19 mouse cellular contexts compared by ENCODE assay signal in the genomic region with DNA sequence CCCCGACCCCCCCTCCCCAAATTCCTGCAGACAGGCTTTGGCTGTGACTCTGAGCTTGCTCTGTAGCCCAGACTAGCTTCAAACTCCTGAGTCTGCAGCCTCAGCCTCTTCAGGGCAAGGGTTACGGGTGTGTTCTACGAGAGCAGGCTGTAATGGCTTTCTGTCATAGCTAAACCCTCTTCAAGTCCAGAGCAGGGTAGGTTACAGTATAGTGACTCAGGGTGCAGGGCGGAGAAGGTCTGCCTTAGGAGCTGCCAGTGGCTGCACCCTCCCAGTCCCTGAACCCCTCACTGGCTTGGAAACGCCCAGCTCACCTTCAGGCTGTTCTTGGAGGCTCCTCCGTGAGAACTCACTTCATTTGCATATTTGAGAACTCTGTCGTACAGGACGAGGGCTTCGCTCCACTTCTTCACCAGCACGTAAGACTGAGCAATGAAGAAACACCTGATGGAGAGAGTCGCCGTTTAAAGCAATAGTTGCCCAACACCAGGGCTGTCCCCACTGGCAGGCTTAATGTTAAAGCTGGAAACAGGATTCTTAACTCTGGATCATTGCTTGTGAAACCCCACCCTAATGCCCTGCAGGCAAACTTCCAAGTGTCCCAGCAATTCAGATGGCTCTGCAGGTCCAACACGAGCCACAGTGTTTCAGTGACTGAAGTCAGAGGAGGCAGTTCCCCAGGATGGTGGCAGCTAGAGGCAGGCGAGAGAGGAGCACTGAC. TPM values are rescaled to one million over a fixed set of nuclear protein-coding genes. Genes with fewer than 3 reads are reported as not detected.
DNase-seq lines count a peak whose midpoint lies in the region; ATAC-seq and TF ChIP-seq lines count a peak whose summit lies in the region.
"Had no signal": no experiment of that assay in that cellular context is flagged by ENCODE, and none has a peak within 500 bp of the region (broad histone marks: within the 10 kb centered on the region; RNA-seq: fewer than 3 reads in every experiment).

No protein-coding gene starts in this region.

- TF ChIP-seq CTCF in CH12.LX (conservative IDR thresholded peaks at IDR 0.05 in 1 of 2, IDR thresholded peaks at IDR 0.05 in 1 of 2; ENCODE audit: low read depth in 2 of 2, low read length in 2 of 2), result no peak
- TF ChIP-seq CTCF in thymus, adult 2 months (IDR thresholded peaks at IDR 0.05; ENCODE audit: borderline replicate concordance, control insufficient read depth, extremely low read depth, insufficient read depth, low read length, poor library complexity), result no peak

- H3K9me3 ChIP-seq in hindbrain, embryonic 12.5 days (replicated peaks), result no peaks in the 10 kb centered on the region
- H3K9me3 ChIP-seq in hindbrain, embryonic 14.5 days (ENCODE audit: control insufficient read depth, low read length), result no peaks in the 10 kb centered on the region
- H3K9me3 ChIP-seq in CH12.LX (replicated peaks; ENCODE audit: low read length), result no peaks in the 10 kb centered on the region
- H3K9me3 ChIP-seq: hindbrain, embryonic 13.5 days; midbrain, embryonic 10.5 days; neural tube, embryonic 15.5 days had no signal

- no peaks in the 10 kb centered on the region for H3K27me3 ChIP-seq in hindbrain, embryonic 12.5 days
- H3K27me3 ChIP-seq in hindbrain, embryonic 14.5 days (ENCODE audit: control insufficient read depth, insufficient read depth, low read length), result no peaks in the 10 kb centered on the region
- no peaks in the 10 kb centered on the region for H3K27me3 ChIP-seq in CH12.LX (replicated peaks)
- H3K27me3 ChIP-seq in thymus, adult 2 months (ENCODE audit: control insufficient read depth, insufficient read depth, low read length), result no peaks in the 10 kb centered on the region
- H3K27me3 ChIP-seq: hindbrain, embryonic 13.5 days; neural tube, embryonic 15.5 days; Patski had no signal

- no peak overlapping the region for H3K27ac ChIP-seq in hindbrain, embryonic 12.5 days
- H3K27ac ChIP-seq in hindbrain, embryonic 14.5 days, result no peak overlapping the region
- no peak overlapping the region for H3K27ac ChIP-seq in CH12.LX (ENCODE audit: insufficient read depth, low read depth)
- H3K27ac ChIP-seq in thymus, adult 2 months (ENCODE audit: control insufficient read depth, insufficient read depth, low read length), result no peak overlapping the region
- H3K27ac ChIP-seq: heart, adult 2 months; hindbrain, embryonic 13.5 days; left cerebral cortex, adult 2 months; midbrain, embryonic 10.5 days; neural tube, embryonic 15.5 days had no signal

- H3K9ac ChIP-seq in hindbrain, embryonic 12.5 days, result peak overlapping the region; percentile 6; the same call in 1 of the 2 replicates
- no peak overlapping the region for H3K9ac ChIP-seq in hindbrain, embryonic 14.5 days
- H3K9ac ChIP-seq in CH12.LX (ENCODE audit: insufficient read depth, low read depth), result no peak overlapping the region
- H3K9ac ChIP-seq: hindbrain, embryonic 13.5 days; neural tube, embryonic 15.5 days had no signal

- 0 out of 2 replicates have a peak, but pooled peaks have one; percentile 14 for TF ChIP-seq POLR2A in CH12.LX (IDR thresholded peaks at IDR 0.05; ENCODE audit: low read depth, low read length)
- TF ChIP-seq POLR2A in thymus, adult 2 months (IDR thresholded peaks at IDR 0.05; ENCODE audit: control insufficient read depth, extremely low read depth, insufficient read depth, low read length, poor library complexity), result no peak

- no peak for TF ChIP-seq EP300 in CH12.LX (IDR thresholded peaks at IDR 0.05; ENCODE audit: low read length)

- TF ChIP-seq RAD21 in CH12.LX (IDR thresholded peaks at IDR 0.05; ENCODE audit: low read depth, low read length), result no peak

- no peaks in the 10 kb centered on the region for H3K4me1 ChIP-seq in hindbrain, embryonic 12.5 days
- no peaks in the 10 kb centered on the region for H3K4me1 ChIP-seq in hindbrain, embryonic 14.5 days (replicated peaks; ENCODE audit: control insufficient read depth, insufficient read depth, low read length)
- peaks cover 0 to 3% of the 10 kb centered on the region in 2 experiments; a peak in 1 of 4 replicates for H3K4me1 ChIP-seq in CH12.LX (ENCODE audit: control insufficient read depth in 1 of 2, insufficient read depth in 2 of 2)
- peaks cover under 1% of the 10 kb centered on the region for H3K4me1 ChIP-seq in thymus, adult 2 months (replicated peaks; ENCODE audit: control insufficient read depth, insufficient read depth, low read length)
- H3K4me1 ChIP-seq: hindbrain, embryonic 13.5 days; midbrain, embryonic 10.5 days; neural tube, embryonic 15.5 days had no signal

- in situ Hi-C loops in CH12.LX (cut with MboI; ENCODE audit: low pct_ligation_motif_present, low pct_unique_long_range_greater_than_20kb, low sequenced_read_pairs), result no loop called here

- no peak for ATAC-seq in hindbrain, embryonic 12.5 days (ENCODE audit: low FRiP score)
- no peak for ATAC-seq in hindbrain, embryonic 14.5 days (ENCODE audit: low FRiP score)
- ATAC-seq in granulocyte monocyte progenitor cell, adult 5-6 weeks (replicated peaks; ENCODE audit: poor library complexity, severe bottlenecking), result peak; percentile 38; the same call in 1 of the 2 replicates
- ATAC-seq: forebrain, embryonic 14.5 days; Patski had no signal

- dilution Hi-C loops in CH12.LX (cut with MboI; ENCODE audit: extremely low pct_ligation_motif_present, extremely low pct_unique_long_range_greater_than_20kb, low sequenced_read_pairs), result no loop called here

- 85% methylated on average over 14 of the region's 14 CpGs for WGBS in hindbrain, embryonic 12.5 days
- WGBS in hindbrain, embryonic 14.5 days, result 90% methylated on average over 14 of the region's 14 CpGs
- 41% methylated on average over 14 of the region's 14 CpGs for WGBS in large intestine, adult 2 months
- 93% methylated on average over 14 of the region's 14 CpGs for WGBS in thymus, adult 2 months

- no peak for DNase-seq in hindbrain, embryonic 14.5 days (ENCODE audit: low spot score)
- no peak for DNase-seq in CH12.LX (ENCODE audit: extremely low read depth)
- peak; percentile 44 for DNase-seq in large intestine, adult 2 months (ENCODE audit: low read depth, low spot score)
- no peak for DNase-seq in thymus, postnatal 14 days
- DNase-seq in thymus, adult 2 months, result no peak
- DNase-seq in adrenal gland, adult 8-10 months, result no peak
- DNase-seq: cerebellum, adult 11 months; heart, adult 2 months; right cerebral cortex, postnatal 4 days had no signal

- no peak overlapping the region for H3K4me3 ChIP-seq in hindbrain, embryonic 12.5 days
- no peak overlapping the region for H3K4me3 ChIP-seq in hindbrain, embryonic 14.5 days (replicated peaks; ENCODE audit: low read length)
- H3K4me3 ChIP-seq in CH12.LX (replicated peaks in 1 of 3; ENCODE audit: low read depth in 2 of 3, low read length in 2 of 3, poor library complexity in 1 of 3), result no peak overlapping the region
- H3K4me3 ChIP-seq in thymus, adult 2 months (ENCODE audit: control insufficient read depth, insufficient read depth, low read length), result no peak overlapping the region
- H3K4me3 ChIP-seq: heart, adult 2 months; hindbrain, embryonic 13.5 days; left cerebral cortex, adult 2 months; midbrain, embryonic 10.5 days; neural tube, embryonic 15.5 days had no signal

- no peak overlapping the region for H3K4me2 ChIP-seq in hindbrain, embryonic 12.5 days (replicated peaks)
- H3K4me2 ChIP-seq in hindbrain, embryonic 14.5 days (replicated peaks), result no peak overlapping the region
- no peak overlapping the region for H3K4me2 ChIP-seq in CH12.LX (ENCODE audit: insufficient read depth, low read depth, poor library complexity, severe bottlenecking)
- H3K4me2 ChIP-seq: hindbrain, embryonic 13.5 days; neural tube, embryonic 15.5 days had no signal

- H3K79me2 ChIP-seq in CH12.LX (replicated peaks; ENCODE audit: control insufficient read depth, extremely low read depth, insufficient read depth, poor library complexity, severe bottlenecking), result no peaks in the 10 kb centered on the region

- peaks cover 92% of the 10 kb centered on the region for H3K36me3 ChIP-seq in hindbrain, embryonic 12.5 days
- peaks cover 99% of the 10 kb centered on the region for H3K36me3 ChIP-seq in hindbrain, embryonic 14.5 days (replicated peaks; ENCODE audit: control insufficient read depth, insufficient read depth)
- peaks cover 87 to 99% of the 10 kb centered on the region in 2 experiments for H3K36me3 ChIP-seq in CH12.LX (replicated peaks in 1 of 2; ENCODE audit: control insufficient read depth in 1 of 2, insufficient read depth in 1 of 2, low read length in 1 of 2)
- peaks cover 80% of the 10 kb centered on the region for H3K36me3 ChIP-seq in thymus, adult 2 months (ENCODE audit: control insufficient read depth, insufficient read depth, low read length)

RNA-seq across cellular contexts. Expression of gene Evpl, which starts 9.8 kb away (rescaled TPM):
- 1.0 and 1.3 TPM in 2 replicates for polyA plus RNA-seq in hindbrain, embryonic 12.5 days (2016; fragmentation: Nextera tagmentation; extraction: Ambion mirVana)
- 0.62 and 0.64 TPM in 2 replicates for polyA plus RNA-seq in hindbrain, embryonic 14.5 days (2014; fragmentation: Nextera tagmentation; extraction: Ambion mirVana)
- total RNA-seq in CH12.LX (2012; rRNA removed), result 0.17 and 0.21 TPM in 2 replicates
- total RNA-seq in CH12.LX (2014; rRNA removed), result 0.09 TPM in 1 of 2 replicates, not detected in the other
- 0.20 and 0.23 TPM in 2 replicates for polyA plus RNA-seq in CH12.LX (2012; ENCODE audit: insufficient read length, low read depth)
- 0.13 and 0.58 TPM in 2 replicates for total RNA-seq in granulocyte monocyte progenitor cell, adult 5-6 weeks (2014; fragmentation: Nextera tagmentation)
- total RNA-seq in granulocyte monocyte progenitor cell, adult 5-6 weeks (2017), result 1.5 and 1.7 TPM in 2 replicates
- 6.9 and 8.5 TPM in 2 replicates for polyA plus RNA-seq in large intestine, adult 2 months (2012; rRNA removed)
- polyA plus RNA-seq in thymus, adult 2 months (2012; rRNA removed), result 3.2 and 3.7 TPM in 2 replicates
- total RNA-seq in adrenal gland, adult 8-10 months (2022), result 1 to 10 TPM; 1.0 to 2.4 (median 2.1) TPM

RNA-seq across cellular contexts. Expression of gene Srp68, which starts 26.4 kb away (rescaled TPM):
- polyA plus RNA-seq in hindbrain, embryonic 12.5 days (2016; fragmentation: Nextera tagmentation; extraction: Ambion mirVana), result 85.2 and 88.0 TPM in 2 replicates
- polyA plus RNA-seq in hindbrain, embryonic 14.5 days (2014; fragmentation: Nextera tagmentation; extraction: Ambion mirVana), result 52.0 and 54.0 TPM in 2 replicates
- total RNA-seq in CH12.LX (2012; rRNA removed) (74.7 and 78.1 TPM in 2 replicates), CH12.LX (2014; rRNA removed) (49.3 and 53.2 TPM in 2 replicates)
- polyA plus RNA-seq in CH12.LX (2012; ENCODE audit: insufficient read length, low read depth), result 174 and 184 TPM in 2 replicates
- total RNA-seq in granulocyte monocyte progenitor cell, adult 5-6 weeks (2014; fragmentation: Nextera tagmentation), result 104 and 123 TPM in 2 replicates
- total RNA-seq in granulocyte monocyte progenitor cell, adult 5-6 weeks (2017), result 75.2 and 75.7 TPM in 2 replicates
- polyA plus RNA-seq in large intestine, adult 2 months (2012; rRNA removed), result 64.2 and 66.9 TPM in 2 replicates
- polyA plus RNA-seq in thymus, adult 2 months (2012; rRNA removed), result 69.1 and 72.0 TPM in 2 replicates
- 10 to 100 TPM; 75.4 to 88.7 (median 83.0) TPM for total RNA-seq in adrenal gland, adult 8-10 months (2022)

RNA-seq across cellular contexts. Expression of gene Galr2, which starts 33.1 kb away (rescaled TPM):
- 0.53 and 0.56 TPM in 2 replicates for polyA plus RNA-seq in hindbrain, embryonic 12.5 days (2016; fragmentation: Nextera tagmentation; extraction: Ambion mirVana)
- 0.55 and 0.57 TPM in 2 replicates for polyA plus RNA-seq in hindbrain, embryonic 14.5 days (2014; fragmentation: Nextera tagmentation; extraction: Ambion mirVana)
- total RNA-seq in CH12.LX (2012; rRNA removed) (0.38 and 0.85 TPM in 2 replicates), CH12.LX (2014; rRNA removed) (0.21 TPM in 1 of 2 replicates, not detected in the other)
- 1.6 and 1.7 TPM in 2 replicates for polyA plus RNA-seq in CH12.LX (2012; ENCODE audit: insufficient read length, low read depth)
- not detected in 2 replicates for total RNA-seq in granulocyte monocyte progenitor cell, adult 5-6 weeks (2014; fragmentation: Nextera tagmentation)
- total RNA-seq in granulocyte monocyte progenitor cell, adult 5-6 weeks (2017), result 0.09 TPM in 1 of 2 replicates, not detected in the other
- 13.1 and 15.3 TPM in 2 replicates for polyA plus RNA-seq in large intestine, adult 2 months (2012; rRNA removed)
- 0.59 and 1.1 TPM in 2 replicates for polyA plus RNA-seq in thymus, adult 2 months (2012; rRNA removed)
- total RNA-seq in adrenal gland, adult 8-10 months (2022), result under 1 TPM in 3 of 4 experiments, not detected in 1; 0.12 to 0.28 (median 0.13) TPM
- total RNA-seq: common myeloid progenitor, adult 5-6 weeks; heart, adult 2 months; layer of hippocampus, adult 18-20 months; left cerebral cortex, adult 2 months had no signal

RNA-seq across cellular contexts. Expression of gene Acox1, which starts 48.8 kb away (rescaled TPM):
- polyA plus RNA-seq in hindbrain, embryonic 12.5 days (2016; fragmentation: Nextera tagmentation; extraction: Ambion mirVana), result 43.8 and 45.9 TPM in 2 replicates
- polyA plus RNA-seq in hindbrain, embryonic 14.5 days (2014; fragmentation: Nextera tagmentation; extraction: Ambion mirVana), result 67.5 and 75.7 TPM in 2 replicates
- total RNA-seq in CH12.LX (2012; rRNA removed) (19.3 and 21.0 TPM in 2 replicates), CH12.LX (2014; rRNA removed) (17.1 and 18.7 TPM in 2 replicates)
- 20.3 and 20.4 TPM in 2 replicates for polyA plus RNA-seq in CH12.LX (2012; ENCODE audit: insufficient read length, low read depth)
- total RNA-seq in granulocyte monocyte progenitor cell, adult 5-6 weeks (2014; fragmentation: Nextera tagmentation), result 23.6 and 29.4 TPM in 2 replicates
- 15.0 and 16.0 TPM in 2 replicates for total RNA-seq in granulocyte monocyte progenitor cell, adult 5-6 weeks (2017)
- 86.6 and 168 TPM in 2 replicates for polyA plus RNA-seq in large intestine, adult 2 months (2012; rRNA removed)
- polyA plus RNA-seq in thymus, adult 2 months (2012; rRNA removed), result 39.2 and 44.2 TPM in 2 replicates
- total RNA-seq in adrenal gland, adult 8-10 months (2022), result 100 to 1,000 TPM; 158 to 197 (median 185) TPM

RNA-seq across cellular contexts. Expression of gene Ten1, which starts 49.0 kb away (rescaled TPM):
- polyA plus RNA-seq in hindbrain, embryonic 12.5 days (2016; fragmentation: Nextera tagmentation; extraction: Ambion mirVana), result 57.4 and 63.1 TPM in 2 replicates
- 80.7 and 88.0 TPM in 2 replicates for polyA plus RNA-seq in hindbrain, embryonic 14.5 days (2014; fragmentation: Nextera tagmentation; extraction: Ambion mirVana)
- total RNA-seq in CH12.LX (2012; rRNA removed), result 76.5 and 77.4 TPM in 2 replicates
- 66.7 and 74.4 TPM in 2 replicates for total RNA-seq in CH12.LX (2014; rRNA removed)
- polyA plus RNA-seq in CH12.LX (2012; ENCODE audit: insufficient read length, low read depth), result 70.4 and 81.8 TPM in 2 replicates
- total RNA-seq in granulocyte monocyte progenitor cell, adult 5-6 weeks (2014; fragmentation: Nextera tagmentation), result 85.3 and 106 TPM in 2 replicates
- total RNA-seq in granulocyte monocyte progenitor cell, adult 5-6 weeks (2017), result 28.5 and 31.9 TPM in 2 replicates
- polyA plus RNA-seq in large intestine, adult 2 months (2012; rRNA removed), result 52.3 and 55.4 TPM in 2 replicates
- polyA plus RNA-seq in thymus, adult 2 months (2012; rRNA removed), result 56.5 and 57.0 TPM in 2 replicates
- total RNA-seq in adrenal gland, adult 8-10 months (2022), result 10 to 100 TPM; 20.4 to 26.3 (median 23.6) TPM
